ENCODE assay signal across 20 mouse cellular contexts in genomic region chr16:51811073-51811472, GRCm38 (mm10).
"Had no signal": no experiment of that assay in that cellular context is flagged by ENCODE, and none has a peak within 500 bp of the region (broad histone marks: within the 10 kb centered on the region; RNA-seq: fewer than 3 reads in every experiment).

No protein-coding gene starts in this region.

- H3K27ac ChIP-seq: gastrocnemius, adult 2 months; heart, embryonic 10.5 days; hindbrain, embryonic 10.5 days; hindbrain, embryonic 12.5 days; hindbrain, embryonic 14.5 days; intestine, embryonic 15.5 days; layer of hippocampus, adult 2 months; left cerebral cortex, adult 2 months; limb, embryonic 13.5 days had no signal

- H3K36me3 ChIP-seq: heart, embryonic 10.5 days; heart, embryonic 12.5 days; hindbrain, embryonic 10.5 days; hindbrain, embryonic 12.5 days; intestine, embryonic 15.5 days; limb, embryonic 13.5 days had no signal

- H3K9me3 ChIP-seq: heart, embryonic 10.5 days; heart, embryonic 12.5 days; hindbrain, embryonic 10.5 days; hindbrain, embryonic 12.5 days; intestine, embryonic 15.5 days; limb, embryonic 13.5 days had no signal

- H3K4me1 ChIP-seq: heart, embryonic 10.5 days; hindbrain, embryonic 10.5 days; hindbrain, embryonic 12.5 days; intestine, embryonic 15.5 days; limb, embryonic 13.5 days had no signal

- H3K4me3 ChIP-seq: gastrocnemius, adult 2 months; heart, embryonic 10.5 days; heart, embryonic 12.5 days; hindbrain, embryonic 10.5 days; hindbrain, embryonic 12.5 days; intestine, embryonic 15.5 days; layer of hippocampus, adult 2 months; left cerebral cortex, adult 2 months; limb, embryonic 13.5 days had no signal

- H3K4me2 ChIP-seq: heart, embryonic 12.5 days; hindbrain, embryonic 12.5 days; hindbrain, embryonic 14.5 days; intestine, embryonic 15.5 days; limb, embryonic 13.5 days had no signal

- ATAC-seq: hindbrain, embryonic 16.5 days; inflammation-experienced regulatory T-cells, adult 6 months; intestine, embryonic 15.5 days; intestine, postnatal 0 days had no signal

- H3K27me3 ChIP-seq: heart, embryonic 12.5 days; hindbrain, embryonic 12.5 days; intestine, embryonic 15.5 days; limb, embryonic 13.5 days had no signal

- DNase-seq: gastrocnemius, adult 2 months; gastrocnemius, postnatal 10 days; gastrocnemius, postnatal 25 days; heart, adult 18-20 months; heart, postnatal 10 days; heart, postnatal 4 days; kidney, adult 18-20 months; kidney, postnatal 4 days had no signal

- H3K9ac ChIP-seq: heart, embryonic 12.5 days; hindbrain, embryonic 12.5 days; hindbrain, embryonic 14.5 days; intestine, embryonic 15.5 days; limb, embryonic 13.5 days had no signal
